Mouse (Mus musculus) small intestine, adult 2 months (tissue): Measurements from ENCODE around the gene Vegfb.
"Not testable (repeated sequence)": the region's sequence is repeated elsewhere in the genome, so short reads cannot be mapped to it uniquely, and the experiment has no call there.

Experiments
- CTCF ChIP-seq: fragments of 200-500 bp; IDR thresholded peaks from 2 replicates; pipeline ENCODE4 v1.5.1; 2012; ENCODE audit warnings: low read depth, mild to moderate bottlenecking, control low read depth, inconsistent platforms, low read length, moderate library complexity, mixed read lengths; ENCODE audit not compliant: insufficient replicate concordance, insufficient read length; ENCODE audit errors: extremely low read depth
- POLR2A ChIP-seq: fragments of 200-500 bp; IDR thresholded peaks from 2 replicates; pipeline ENCODE4 v1.6.1; 2012; ENCODE audit warnings: low read depth, mild to moderate bottlenecking, control low read depth, inconsistent platforms, low read length, moderate library complexity

DNA sequence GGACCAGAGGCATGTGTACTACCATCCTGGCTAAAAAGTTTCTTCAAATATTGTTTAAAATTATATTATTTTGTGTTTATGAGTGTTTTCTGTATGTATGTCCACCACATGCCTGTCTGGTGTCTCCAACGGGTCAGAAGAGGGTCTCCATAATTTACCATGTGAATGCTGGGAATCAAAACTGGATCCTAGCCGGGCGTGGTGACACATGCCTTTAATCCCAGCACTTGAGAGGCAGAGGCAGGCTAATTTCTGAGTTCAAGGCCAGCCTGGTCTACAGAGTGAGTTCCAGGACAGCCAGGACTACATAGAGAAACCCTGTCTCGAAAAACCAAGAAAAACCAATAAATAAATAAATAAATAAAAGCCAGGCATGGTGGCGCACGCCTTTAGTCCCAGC, 3.7 kb upstream of the Vegfb start:
- not testable (repeated sequence) for TF ChIP-seq CTCF, POLR2A
